Mouse (Mus musculus): ENCODE measurements around the gene 4833427G06Rik.

Gene 4833427G06Rik

DNA sequence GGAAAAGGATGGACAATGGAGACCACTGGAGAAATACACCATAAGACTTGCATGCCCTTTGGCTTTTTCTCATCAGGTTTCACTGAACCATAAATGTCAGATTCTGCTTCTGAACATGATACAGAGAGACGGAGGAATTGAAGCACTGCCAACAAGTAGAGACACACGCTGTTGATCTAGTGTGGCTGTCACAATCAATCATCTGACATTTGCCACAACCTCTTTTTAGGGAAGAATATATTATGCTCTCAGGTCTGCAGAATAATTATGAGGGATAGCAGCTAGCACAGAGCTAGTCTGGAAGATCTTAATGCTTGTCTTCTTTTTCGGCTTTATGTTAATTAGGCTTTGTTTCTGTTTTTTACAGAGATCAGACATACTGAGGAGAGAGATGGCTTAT lies 33.7 kb downstream of the 4833427G06Rik start:
- DNase-seq (ENCODE audit: low spot score): no peak

DNA sequence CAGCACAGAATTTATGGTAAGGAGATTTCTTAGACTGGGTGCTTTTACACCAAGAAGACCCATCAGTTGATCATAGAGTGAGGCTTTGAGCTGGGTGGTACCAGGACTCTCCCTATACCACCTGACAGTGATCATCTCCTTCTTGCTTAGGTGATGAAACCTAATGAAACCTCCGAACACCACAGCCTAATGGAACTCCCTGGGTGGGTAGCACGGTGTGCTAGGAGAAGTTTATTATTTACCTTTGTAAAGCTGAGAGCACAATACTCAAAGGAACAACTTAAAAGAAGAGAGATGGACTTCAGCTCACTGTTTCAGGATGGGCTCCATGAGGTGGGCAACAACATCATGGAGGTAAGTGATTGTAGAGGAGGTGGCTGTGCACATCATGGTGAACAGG lies 41.3 kb downstream of the 4833427G06Rik start, which contains the start of gene Btg4:
Btg4 (plus strand) TSS at position 301 of the 400 bp plus-strand sequence.
- DNase-seq (ENCODE audit: low spot score): no peak

DNA sequence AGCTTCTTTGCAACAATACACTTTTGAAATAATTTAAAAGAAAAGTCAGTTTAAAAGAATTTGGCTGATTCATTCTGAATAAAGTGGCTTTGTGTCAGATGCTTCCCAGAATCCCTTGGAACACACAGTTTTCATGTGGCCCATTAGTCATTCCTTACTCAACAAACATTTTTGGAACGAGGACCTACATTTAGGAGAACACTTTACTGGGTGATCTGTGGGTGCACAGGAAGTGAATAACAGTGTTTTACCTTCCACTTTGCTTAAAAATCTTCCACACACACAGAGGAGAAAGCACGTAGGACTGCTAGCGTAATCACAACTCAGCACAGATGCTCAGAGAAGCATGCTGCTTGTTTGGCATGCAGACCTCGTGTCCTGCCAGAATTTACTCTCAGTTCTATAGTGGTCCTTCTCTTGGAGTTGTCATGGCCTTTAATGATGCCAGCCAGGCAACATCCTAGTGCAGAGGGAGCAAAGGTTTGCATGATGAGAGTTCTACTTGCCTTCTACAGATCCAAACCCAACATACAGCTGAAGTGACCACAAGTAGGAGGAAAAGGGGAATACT lies 42.8 kb downstream of the 4833427G06Rik start:
- no peak for DNase-seq (ENCODE audit: low spot score)

DNA sequence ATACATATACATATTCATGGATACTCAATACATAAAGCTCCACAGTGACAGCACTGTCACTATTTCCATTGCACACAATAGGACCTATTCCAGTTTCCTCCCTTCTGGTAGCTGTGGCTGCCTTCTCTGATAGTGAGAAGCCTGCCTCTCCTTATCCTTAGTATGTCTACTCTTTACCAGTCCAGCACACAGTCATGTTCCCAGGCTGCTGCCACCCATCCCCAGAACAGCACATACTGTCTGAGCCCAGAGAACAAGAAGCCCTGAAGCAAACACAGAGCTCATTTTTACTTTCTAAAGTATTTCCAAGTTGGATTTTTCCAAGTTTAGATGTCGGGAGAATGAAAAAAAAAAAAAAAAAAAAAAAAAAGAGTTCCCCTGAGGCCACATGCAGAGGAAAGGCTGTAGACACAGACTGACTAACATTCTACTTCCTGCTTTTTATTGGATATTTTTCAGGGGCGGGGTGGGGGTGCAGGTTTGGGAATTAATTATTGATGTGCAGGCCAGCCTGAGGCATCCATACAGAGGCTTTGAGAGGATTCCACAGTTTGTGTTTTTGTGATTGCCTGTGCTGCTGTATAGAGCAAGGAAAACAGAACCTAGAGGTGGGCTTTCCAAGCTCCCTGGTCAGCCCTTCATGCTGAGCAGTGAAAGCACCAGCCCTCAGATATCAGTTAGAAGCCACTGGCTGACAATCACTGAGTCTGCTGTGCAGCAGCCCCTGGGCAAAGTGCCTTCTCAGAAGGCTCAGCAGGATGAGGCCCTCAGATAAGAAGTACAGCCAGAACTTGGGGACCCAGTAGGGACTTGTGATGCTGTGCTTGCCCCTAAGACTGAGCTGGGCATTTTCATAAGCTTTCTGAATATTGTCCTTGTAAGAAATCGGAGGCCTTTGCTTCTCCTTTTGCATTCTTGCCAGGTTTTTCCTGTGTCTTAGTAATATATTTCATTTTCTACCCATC lies 45.2 kb downstream of the 4833427G06Rik start:
- DNase-seq (ENCODE audit: low spot score): no peak

DNA sequence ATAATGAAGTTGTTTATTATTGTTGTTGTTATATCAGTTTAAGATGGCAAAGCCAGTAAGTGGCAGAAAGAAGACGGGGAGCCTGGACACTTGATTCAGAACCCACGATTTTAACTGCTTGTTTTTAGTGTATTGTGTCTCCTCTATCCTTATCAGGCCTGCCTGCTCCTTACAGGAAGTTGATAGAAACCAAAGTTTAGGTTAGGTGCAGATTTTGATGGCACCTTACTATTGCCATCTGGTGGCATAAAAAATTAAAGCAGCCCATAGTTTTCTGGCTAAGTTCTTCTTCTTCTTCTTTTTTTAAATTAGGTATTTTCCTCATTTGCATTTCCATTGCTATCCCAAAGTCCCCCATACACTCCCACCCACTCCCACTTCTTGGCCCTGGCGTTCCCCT lies 49.7 kb downstream of the 4833427G06Rik start:
- DNase-seq (ENCODE audit: low spot score): no peak

DNA sequence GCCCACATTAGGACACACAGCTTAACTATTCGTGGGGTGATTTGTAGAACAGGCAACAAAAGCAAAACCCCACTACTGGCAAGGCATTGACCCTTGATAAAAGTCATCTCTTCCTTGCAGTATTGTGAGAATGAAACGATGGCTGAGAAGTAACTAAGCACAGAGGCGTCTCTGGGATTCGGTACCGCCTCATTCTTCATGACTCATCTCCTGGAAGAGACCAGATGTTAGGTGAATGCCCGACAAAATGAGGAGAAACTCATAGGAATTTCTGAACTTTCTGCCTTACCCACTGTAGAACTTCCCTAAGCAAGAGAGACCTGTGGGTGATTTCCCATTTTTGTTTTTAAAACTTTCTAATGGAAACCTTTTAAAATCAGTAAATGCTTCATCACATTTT lies 59.7 kb downstream of the 4833427G06Rik start:
- no peak for DNase-seq (ENCODE audit: low spot score)

DNA sequence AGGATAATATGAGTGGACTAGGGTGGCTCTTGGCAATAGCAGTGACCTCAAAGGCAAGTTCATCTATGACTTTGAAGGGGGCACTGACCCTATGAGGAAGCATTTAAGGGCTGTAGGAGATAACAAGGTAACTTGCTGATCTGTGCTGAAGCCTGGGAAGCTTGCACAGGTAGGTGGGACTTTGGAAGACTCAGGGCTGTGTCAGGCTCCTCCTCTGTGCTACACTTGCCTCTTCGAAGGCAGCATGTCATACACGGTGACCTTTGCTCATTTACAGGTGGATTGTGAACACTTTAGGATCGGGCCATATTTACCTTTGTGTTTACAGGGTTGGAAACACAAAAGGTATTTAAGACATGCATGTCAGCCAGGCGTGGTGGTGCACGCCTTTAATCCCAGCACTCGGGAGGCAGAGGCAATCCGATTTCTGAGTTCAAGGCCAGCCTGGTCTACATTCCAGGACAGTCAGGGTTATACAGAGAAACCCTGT lies 60.3 kb downstream of the 4833427G06Rik start:
- DNase-seq (ENCODE audit: low spot score): no peak

DNA sequence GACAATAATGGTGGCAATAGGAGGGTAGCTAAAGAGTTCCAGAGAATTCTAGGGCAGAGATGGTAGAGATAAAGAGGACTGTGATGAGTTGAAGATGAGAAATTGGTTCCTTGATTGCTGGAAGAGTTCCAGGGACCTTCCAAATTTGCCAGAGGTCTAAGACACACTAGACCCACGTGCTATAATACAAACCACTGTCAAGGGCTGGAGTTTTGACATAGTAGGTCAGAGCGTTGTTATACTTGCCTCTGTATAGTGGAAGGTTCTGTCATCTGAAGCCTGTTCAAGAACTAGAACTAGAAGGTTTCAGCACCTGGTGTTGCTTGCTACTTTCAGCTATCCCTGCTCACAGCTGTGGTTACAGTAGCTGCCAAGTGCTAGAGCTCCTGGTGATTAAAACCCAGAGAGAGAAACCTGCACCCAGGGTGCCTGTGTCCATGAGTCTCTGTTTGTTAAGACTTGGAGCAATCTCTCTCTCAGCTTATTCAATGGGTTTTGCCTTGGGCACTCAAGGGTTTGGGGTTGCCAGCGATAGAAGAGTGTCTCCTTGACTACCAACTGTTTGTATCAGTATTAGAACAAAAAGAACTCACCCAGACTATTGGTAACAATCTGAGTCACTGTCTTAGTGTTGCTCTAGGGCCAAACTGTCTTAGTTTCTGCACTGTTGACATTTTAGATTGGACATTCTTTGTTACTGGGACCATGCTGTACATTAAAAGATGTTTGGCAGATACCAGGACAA lies 68.9 kb downstream of the 4833427G06Rik start:
- DNase-seq (ENCODE audit: low spot score): no peak

DNA sequence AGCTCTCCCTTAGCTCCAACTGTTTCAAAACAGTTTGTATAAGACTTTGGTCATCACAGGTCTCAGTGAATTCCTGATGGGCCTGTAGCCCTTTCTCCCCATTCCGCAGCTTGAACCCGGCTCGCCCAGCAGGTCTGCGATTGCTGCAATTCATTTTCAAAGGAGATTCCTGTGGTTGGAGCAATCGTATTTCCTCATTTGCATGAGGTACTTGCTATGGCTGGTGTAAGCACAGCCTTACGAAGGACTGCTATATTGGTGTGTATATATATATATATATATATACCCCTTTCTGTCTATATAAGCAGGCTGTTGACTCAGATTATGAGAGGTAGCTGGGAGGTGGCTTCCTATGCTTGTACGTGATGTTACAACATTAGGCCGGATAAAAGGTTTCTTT lies 69.6 kb downstream of the 4833427G06Rik start:
- no peak for DNase-seq (ENCODE audit: low spot score)

DNA sequence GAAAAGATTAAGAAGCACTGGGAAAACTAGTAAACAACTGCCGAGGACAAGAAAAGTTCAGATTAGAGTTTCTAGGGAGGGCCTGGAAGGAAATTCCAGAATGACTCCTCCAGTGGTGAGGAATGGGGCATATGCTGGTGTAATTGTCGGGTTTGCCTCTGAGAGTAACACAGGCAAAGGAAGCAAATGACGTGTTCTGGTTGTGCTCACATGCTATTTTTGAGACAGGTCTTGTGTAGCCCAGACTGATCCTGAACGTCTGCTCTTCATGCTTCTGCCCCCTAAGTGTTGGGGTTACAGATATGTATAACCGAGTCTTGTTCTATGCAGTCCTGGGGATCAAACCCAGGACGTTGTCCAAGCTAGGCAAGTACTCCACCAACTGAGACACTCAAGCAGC lies 70.3 kb downstream of the 4833427G06Rik start:
- no peak for DNase-seq (ENCODE audit: low spot score)

Data from spleen, adult 12 weeks (tissue).